Mouse (Mus musculus) lung, embryonic 14.5 days (tissue): ENCODE results near the gene Csnk1g1. TPM values are rescaled to one million over a fixed set of nuclear protein-coding genes. Genes with fewer than 3 reads are reported as not detected.
A peak's percentile ranks its signal among the peaks of the same experiment; 100 is the strongest.

Experiments
- ATAC-seq: fragments of 200-750 bp; cut with Nextera tagmentation; 2 replicates; pipeline ENCODE4 v1.8.0; 2017; ENCODE audit warnings: mild to moderate bottlenecking, moderate TSS enrichment, moderate library complexity; ENCODE audit not compliant: insufficient read depth
- DNase-seq: peaks from one replicate; pipeline ENCODE4 v3.0.0-alpha.2; 2015
- H3K27ac ChIP-seq: fragments of 300-500 bp; sonication (generic); 2 replicates; pipeline ENCODE4 v1.5.1; 2014; ENCODE audit warnings: low read depth, mild to moderate bottlenecking, moderate library complexity
- H3K27me3 ChIP-seq: fragments of 300-500 bp; sonication (generic); 2 replicates; pipeline ENCODE4 v1.6.1; 2014; ENCODE audit warnings: low read length, control low read depth; ENCODE audit not compliant: insufficient read depth
- H3K36me3 ChIP-seq: fragments of 300-500 bp; sonication (generic); 2 replicates; pipeline ENCODE4 v1.6.1; 2014; ENCODE audit warnings: control low read depth; ENCODE audit not compliant: insufficient read depth
- H3K4me1 ChIP-seq: fragments of 300-500 bp; sonication (generic); 2 replicates; pipeline ENCODE4 v1.6.1; 2014; ENCODE audit warnings: antibody characterized with exemption, control low read depth; ENCODE audit not compliant: insufficient read depth
- H3K4me2 ChIP-seq: fragments of 300-500 bp; sonication (generic); 2 replicates; pipeline ENCODE4 v1.6.1; 2014; ENCODE audit warnings: mild to moderate bottlenecking
- H3K4me3 ChIP-seq: fragments of 300-500 bp; sonication (generic); 2 replicates; pipeline ENCODE4 v1.5.1; 2014; ENCODE audit warnings: low read depth, low read length
- H3K9ac ChIP-seq: fragments of 300-500 bp; sonication (generic); 2 replicates; pipeline ENCODE4 v1.6.1; 2014
- H3K9me3 ChIP-seq: fragments of 300-500 bp; sonication (generic); 2 replicates; pipeline ENCODE4 v1.6.1; 2016; ENCODE audit warnings: low read depth, low read length, control low read depth
- CTCF ChIP-seq: IDR thresholded peaks from 2 replicates; pipeline ENCODE4 v1.5.1; 2016; ENCODE audit warnings: antibody characterized with exemption, low read depth
- WGBS: fragments of 180-500 bp; shearing (Covaris S2); extraction: QIAGEN DNeasy Blood & Tissue Kit; methylation state at CpG from one replicate; pipeline ENCODE4 v1.1.7; 2014; 5-methylcytosine and 5-hydroxymethylcytosine counted together
- polyA plus RNA-seq: library from polyadenylated mRNA; unstranded; fragments of >200 nt; fragmentation: Nextera tagmentation; extraction: Ambion mirVana; gene quantifications from 2 replicates; pipeline ENCODE4 v1.2.1, GENCODE M21; 2014

The Csnk1g1 gene
- polyA plus RNA-seq, 1 experiment from 2014 or later = 19.2 TPM

DNA sequence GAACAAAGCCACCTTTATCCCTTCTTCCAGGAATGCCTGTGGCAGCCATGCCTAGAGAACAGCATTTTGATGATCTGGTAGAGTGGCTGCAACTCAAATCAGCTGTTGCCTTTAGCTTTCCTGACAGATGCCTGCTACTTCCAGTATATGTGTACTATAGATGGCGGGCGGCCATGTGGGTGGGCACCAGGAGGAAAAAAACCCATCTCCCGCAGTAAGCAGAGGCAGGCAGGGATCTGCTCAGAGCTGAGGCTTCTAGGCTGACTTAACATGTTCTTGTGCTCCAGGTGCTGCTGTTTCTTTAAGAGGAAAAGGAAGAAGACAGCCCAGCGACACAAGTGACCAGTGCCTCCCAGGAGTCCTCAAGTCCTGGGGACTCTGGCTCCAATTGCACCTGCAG is 130.6 kb downstream of the Csnk1g1 start:
- no peaks in the 10 kb centered on the region for H3K9me3 ChIP-seq
- H3K4me2 ChIP-seq = no peak overlapping the region
- ATAC-seq = no peak
- no peak for DNase-seq
- H3K4me1 ChIP-seq = no peaks in the 10 kb centered on the region
- no peak overlapping the region for H3K9ac ChIP-seq
- no peak for TF ChIP-seq CTCF
- H3K4me3 ChIP-seq = no peak overlapping the region
- H3K27me3 ChIP-seq = no peaks in the 10 kb centered on the region
- 88% methylated on average over 4 of the region's 4 CpGs for WGBS
- peaks cover 31% of the 10 kb centered on the region; the same call in 1 of the 2 replicates for H3K36me3 ChIP-seq
- H3K27ac ChIP-seq = no peak overlapping the region

GRCm38 (mm10) chr9:66040801-66041200 is 132.1 kb downstream of the Csnk1g1 start:
- H3K4me1 ChIP-seq = no peaks in the 10 kb centered on the region
- no peak overlapping the region for H3K4me2 ChIP-seq
- peaks cover 27% of the 10 kb centered on the region; the same call in 1 of the 2 replicates for H3K36me3 ChIP-seq
- no peaks in the 10 kb centered on the region for H3K9me3 ChIP-seq
- TF ChIP-seq CTCF = no peak
- H3K27ac ChIP-seq = no peak overlapping the region
- DNase-seq = no peak
- 76% methylated on average over 3 of the region's 3 CpGs for WGBS
- no peaks in the 10 kb centered on the region for H3K27me3 ChIP-seq
- H3K9ac ChIP-seq = no peak overlapping the region
- ATAC-seq = no peak
- H3K4me3 ChIP-seq = no peak overlapping the region

- no peak for TF ChIP-seq CTCF
- no peaks in the 10 kb centered on the region for H3K27me3 ChIP-seq
- no peak for ATAC-seq
- H3K9me3 ChIP-seq = no peaks in the 10 kb centered on the region
- H3K4me1 ChIP-seq = no peaks in the 10 kb centered on the region
- H3K36me3 ChIP-seq = peaks cover 24% of the 10 kb centered on the region; the same call in 1 of the 2 replicates
- WGBS = 46% methylated on average over 4 of the region's 4 CpGs
- DNase-seq = no peak
- no peak overlapping the region for H3K9ac ChIP-seq
- no peak overlapping the region for H3K4me3 ChIP-seq
- no peak overlapping the region for H3K4me2 ChIP-seq
- H3K27ac ChIP-seq = no peak overlapping the region
These were observed 133.6 kb downstream of the Csnk1g1 start for GRCm38 (mm10) chr9:66042331-66042730.

- 93% methylated on average over 3 of the region's 3 CpGs for WGBS
- ATAC-seq = no peak
- no peaks in the 10 kb centered on the region for H3K9me3 ChIP-seq
- TF ChIP-seq CTCF = no peak
- no peak overlapping the region for H3K27ac ChIP-seq
- H3K4me1 ChIP-seq = no peaks in the 10 kb centered on the region
- peaks cover 21% of the 10 kb centered on the region; the same call in 1 of the 2 replicates for H3K36me3 ChIP-seq
- DNase-seq = no peak
- no peak overlapping the region for H3K9ac ChIP-seq
- no peak overlapping the region for H3K4me2 ChIP-seq
- H3K4me3 ChIP-seq = no peak overlapping the region
- H3K27me3 ChIP-seq = no peaks in the 10 kb centered on the region
These were observed 134.5 kb downstream of the Csnk1g1 start for GRCm38 (mm10) chr9:66043241-66043640.

- 0 out of 2 replicates have a peak overlapping the region, but pooled peaks have one; percentile 2 for H3K27ac ChIP-seq
- H3K4me3 ChIP-seq = no peak overlapping the region
- ATAC-seq = no peak
- H3K9ac ChIP-seq = no peak overlapping the region
- H3K36me3 ChIP-seq = no peaks in the 10 kb centered on the region
- no peak for DNase-seq
- no peaks in the 10 kb centered on the region for H3K27me3 ChIP-seq
- H3K4me2 ChIP-seq = no peak overlapping the region
- no peaks in the 10 kb centered on the region for H3K9me3 ChIP-seq
- TF ChIP-seq CTCF = peak; percentile 22; the same call in 1 of the 2 replicates
- 62% methylated on average over 6 of the region's 6 CpGs for WGBS
- no peaks in the 10 kb centered on the region for H3K4me1 ChIP-seq
These were observed 141.3 kb downstream of the Csnk1g1 start for GRCm38 (mm10) chr9:66049931-66050601.

DNA sequence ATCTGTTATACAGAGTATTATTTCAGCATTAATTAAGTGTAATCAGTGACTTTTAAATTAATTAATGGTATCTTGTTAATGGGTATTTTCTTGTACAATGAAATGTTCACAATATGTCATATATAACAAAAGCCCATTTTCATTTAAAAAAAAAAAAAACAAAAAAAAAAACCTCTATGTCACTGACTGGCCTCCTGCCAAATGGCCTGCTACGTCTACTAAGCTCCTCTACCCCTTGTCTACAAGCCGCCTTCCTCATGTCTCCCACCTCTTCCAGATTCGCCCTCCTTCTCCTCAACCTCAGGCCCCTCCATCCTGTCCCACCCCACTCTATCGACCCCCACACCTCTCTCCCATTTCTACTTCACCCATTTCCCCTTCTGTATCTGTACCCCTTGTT is 142.8 kb downstream of the Csnk1g1 start:
- ATAC-seq (no peak), DNase-seq (peak; percentile 32)
- no peak overlapping the region for H3K4me3 ChIP-seq
- no peaks in the 10 kb centered on the region for H3K36me3 ChIP-seq
- H3K9me3 ChIP-seq = no peaks in the 10 kb centered on the region
- WGBS = 44% methylated on average over 4 of the region's 4 CpGs
- TF ChIP-seq CTCF = no peak
- H3K27ac ChIP-seq = no peak overlapping the region
- no peak overlapping the region for H3K4me2 ChIP-seq
- no peak overlapping the region for H3K9ac ChIP-seq
- no peaks in the 10 kb centered on the region for H3K27me3 ChIP-seq
- H3K4me1 ChIP-seq = no peaks in the 10 kb centered on the region

DNA sequence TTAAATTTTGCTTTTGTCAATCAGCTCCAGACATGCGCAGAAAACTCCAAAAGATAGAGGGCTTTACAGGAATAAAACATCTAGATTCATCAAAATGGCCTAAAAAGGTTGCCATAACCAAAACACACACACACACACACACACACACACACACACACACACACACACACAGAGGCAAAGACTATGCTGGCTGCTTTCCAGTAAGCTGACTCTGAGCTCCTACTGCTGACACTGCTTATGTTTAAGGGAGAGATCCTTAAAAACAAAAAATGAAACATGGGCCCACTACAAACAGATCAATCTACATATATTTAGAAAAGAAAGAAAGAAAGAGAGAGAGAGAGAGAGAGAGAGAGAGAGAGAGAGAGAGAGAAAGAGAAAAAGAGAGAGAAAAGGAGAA is 144.0 kb downstream of the Csnk1g1 start:
- ATAC-seq = no peak
- 92% methylated on average over 1 of the region's 1 CpGs for WGBS
- no peak for TF ChIP-seq CTCF

More for the DNA sequence above, 144.0 kb downstream of the Csnk1g1 start:
- Histone ChIP-seq H3K9ac (no peak overlapping the region), H3K4me1 (no peaks in the 10 kb centered on the region), H3K36me3 (no peaks in the 10 kb centered on the region), H3K4me2 (no peak overlapping the region), H3K4me3 (no peak overlapping the region), H3K27ac (no peak overlapping the region), H3K27me3 (no peaks in the 10 kb centered on the region), H3K9me3 (no peaks in the 10 kb centered on the region)
- DNase-seq = peak; percentile 54
